Mouse (Mus musculus) liver, embryonic 11.5 days (tissue): ENCODE data around the gene Meis2. TPM values are rescaled to one million over a fixed set of nuclear protein-coding genes. Genes with fewer than 3 reads are reported as not detected.

Experiments
- ATAC-seq: fragments of 200-750 bp; cut with Nextera tagmentation; replicated peaks from 2 replicates; pipeline ENCODE4 v1.8.0; 2017; ENCODE audit warnings: moderate number of reproducible peaks, mild to moderate bottlenecking, moderate TSS enrichment, moderate library complexity; ENCODE audit not compliant: low FRiP score
- DNase-seq: peaks from one replicate; pipeline ENCODE4 v3.0.0-alpha.2; 2017; ENCODE audit warnings: low spot score
- H3K27ac ChIP-seq: fragments of 300-500 bp; sonication (generic); 2 replicates; pipeline ENCODE4 v1.5.1; 2014; ENCODE audit warnings: mild to moderate bottlenecking, low read depth, low read length, control low read depth
- H3K27me3 ChIP-seq: fragments of 300-500 bp; sonication (generic); replicated peaks from 2 replicates; pipeline ENCODE4 v1.6.1; 2014; ENCODE audit warnings: low read length, mixed read lengths; ENCODE audit not compliant: control insufficient read depth, insufficient read depth
- H3K36me3 ChIP-seq: fragments of 300-500 bp; sonication (generic); 2 replicates; pipeline ENCODE4 v1.6.1; 2014; ENCODE audit warnings: mild to moderate bottlenecking, low read length, moderate library complexity, mixed read lengths; ENCODE audit not compliant: control insufficient read depth, insufficient read depth
- H3K4me1 ChIP-seq: fragments of 300-500 bp; sonication (generic); replicated peaks from 2 replicates; pipeline ENCODE4 v1.6.1; 2014; ENCODE audit warnings: low read length, mixed read lengths; ENCODE audit not compliant: control insufficient read depth, insufficient read depth
- H3K4me2 ChIP-seq: fragments of 300-500 bp; sonication (generic); 2 replicates; pipeline ENCODE4 v1.6.1; 2014; ENCODE audit warnings: mild to moderate bottlenecking, control low read depth, moderate library complexity
- H3K4me3 ChIP-seq: fragments of 300-500 bp; sonication (generic); 2 replicates; pipeline ENCODE4 v1.5.1; 2014; ENCODE audit warnings: low read depth, low read length, control low read depth
- H3K9ac ChIP-seq: fragments of 300-500 bp; sonication (generic); 2 replicates; pipeline ENCODE4 v1.6.1; 2014; ENCODE audit warnings: low read depth, low read length, control low read depth
- H3K9me3 ChIP-seq: fragments of 300-500 bp; sonication (generic); 2 replicates; pipeline ENCODE4 v1.6.1; 2016; ENCODE audit warnings: low read length, inconsistent platforms, mixed read lengths; ENCODE audit not compliant: control insufficient read depth
- WGBS: fragments of 180-500 bp; shearing (Covaris S2); extraction: QIAGEN DNeasy Blood & Tissue Kit; methylation state at CpG from one replicate; pipeline ENCODE4 v1.1.7; 2014; 5-methylcytosine and 5-hydroxymethylcytosine counted together
- polyA plus RNA-seq: library from polyadenylated mRNA; unstranded; fragments of >200 nt; fragmentation: Nextera tagmentation; extraction: Ambion mirVana; gene quantifications from 2 replicates; pipeline ENCODE4 v1.2.1, GENCODE M21; 2014

The Meis2 gene
- polyA plus RNA-seq, 1 experiment from 2014 or later = 20.0 TPM

GRCm38 (mm10) chr2:115855511-115856400, 209.9 kb downstream of the Meis2 start:
- ATAC-seq (peak; percentile 77), DNase-seq (peak; percentile 72)
- Histone ChIP-seq H3K4me2 (peak overlapping the region; percentile 56), H3K4me1 (peaks cover 7% of the 10 kb centered on the region; the same call in 1 of the 2 replicates), H3K36me3 (no peaks in the 10 kb centered on the region), H3K9ac (no peak overlapping the region), H3K9me3 (no peaks in the 10 kb centered on the region), H3K27ac (no peak overlapping the region), H3K4me3 (peak overlapping the region; percentile 33; the same call in 1 of the 2 replicates), H3K27me3 (peaks cover 84% of the 10 kb centered on the region)
- WGBS = 1% methylated on average over 33 of the region's 33 CpGs

- Histone ChIP-seq H3K9me3 (no peaks in the 10 kb centered on the region), H3K27ac (no peak overlapping the region), H3K9ac (no peak overlapping the region), H3K27me3 (peaks cover 79% of the 10 kb centered on the region), H3K4me3 (0 out of 2 replicates have a peak overlapping the region, but pooled peaks have one; percentile 1), H3K36me3 (no peaks in the 10 kb centered on the region), H3K4me2 (peak overlapping the region; percentile 50), H3K4me1 (peaks cover 2% of the 10 kb centered on the region; the same call in 1 of the 2 replicates)
- no peak for DNase-seq
- ATAC-seq = no peak
- WGBS = 3% methylated on average over 25 of the region's 25 CpGs
Observed at GRCm38 (mm10) chr2:115854828-115855311, 210.8 kb downstream of the Meis2 start.

GRCm38 (mm10) chr2:115854007-115854827, 211.4 kb downstream of the Meis2 start:
- 7% methylated on average over 14 of the region's 14 CpGs for WGBS
- Histone ChIP-seq H3K4me3 (no peak overlapping the region), H3K9ac (no peak overlapping the region), H3K36me3 (no peaks in the 10 kb centered on the region), H3K27ac (no peak overlapping the region), H3K4me1 (peaks cover 2% of the 10 kb centered on the region; the same call in 1 of the 2 replicates), H3K4me2 (no peak overlapping the region; the same call in 1 of the 2 replicates), H3K9me3 (no peaks in the 10 kb centered on the region), H3K27me3 (peaks cover 73% of the 10 kb centered on the region)
- no peak for DNase-seq
- no peak for ATAC-seq

GRCm38 (mm10) chr2:115853221-115853620, 212.4 kb downstream of the Meis2 start:
- Histone ChIP-seq H3K4me3 (no peak overlapping the region), H3K4me2 (no peak overlapping the region), H3K27me3 (peaks cover 66% of the 10 kb centered on the region), H3K4me1 (peaks cover 2% of the 10 kb centered on the region; the same call in 1 of the 2 replicates), H3K9me3 (no peaks in the 10 kb centered on the region), H3K36me3 (no peaks in the 10 kb centered on the region), H3K27ac (no peak overlapping the region), H3K9ac (no peak overlapping the region)
- ATAC-seq (no peak), DNase-seq (no peak)
- 21% methylated on average over 4 of the region's 4 CpGs for WGBS

- Histone ChIP-seq H3K27me3 (peaks cover 60% of the 10 kb centered on the region), H3K4me2 (peak overlapping the region; percentile 40), H3K4me3 (0 out of 2 replicates have a peak overlapping the region, but pooled peaks have one; percentile 12), H3K27ac (no peak overlapping the region), H3K9ac (no peak overlapping the region), H3K9me3 (no peaks in the 10 kb centered on the region), H3K4me1 (peaks cover 2% of the 10 kb centered on the region; the same call in 1 of the 2 replicates), H3K36me3 (no peaks in the 10 kb centered on the region)
- 4% methylated on average over 22 of the region's 22 CpGs for WGBS
- ATAC-seq (no peak), DNase-seq (no peak)
Observed at GRCm38 (mm10) chr2:115852615-115853014, 213.0 kb downstream of the Meis2 start.

GRCm38 (mm10) chr2:115852109-115852508, 213.5 kb downstream of the Meis2 start:
- 38% methylated on average over 11 of the region's 11 CpGs for whole genome bisulfite sequencing
- DNase-seq (no peak), ATAC-seq (no peak)
- Histone ChIP-seq H3K27ac (no peak overlapping the region), H3K9me3 (no peaks in the 10 kb centered on the region), H3K36me3 (no peaks in the 10 kb centered on the region), H3K4me1 (peaks cover 2% of the 10 kb centered on the region; the same call in 1 of the 2 replicates), H3K4me3 (no peak overlapping the region), H3K4me2 (peak overlapping the region; percentile 40), H3K27me3 (peaks cover 55% of the 10 kb centered on the region), H3K9ac (no peak overlapping the region)

- peaks cover 51% of the 10 kb centered on the region for H3K27me3 ChIP-seq
- DNase-seq = no peak
- no peak overlapping the region for H3K4me3 ChIP-seq
Observed at GRCm38 (mm10) chr2:115850961-115851360, 214.7 kb downstream of the Meis2 start.

GRCm38 (mm10) chr2:115842821-115843220, 222.8 kb downstream of the Meis2 start:
- H3K4me3 ChIP-seq = no peak overlapping the region
- no peak overlapping the region for H3K9ac ChIP-seq
- no peaks in the 10 kb centered on the region for H3K27me3 ChIP-seq
- no peak overlapping the region for H3K4me2 ChIP-seq
- no peaks in the 10 kb centered on the region for H3K4me1 ChIP-seq
- DNase-seq (no peak), ATAC-seq (no peak)
- H3K27ac ChIP-seq = no peak overlapping the region
- no peaks in the 10 kb centered on the region for H3K9me3 ChIP-seq
- H3K36me3 ChIP-seq = no peaks in the 10 kb centered on the region

More at GRCm38 (mm10) chr2:115850961-115851360, 214.7 kb downstream of the Meis2 start:
- no peak overlapping the region for H3K4me2 ChIP-seq
- no peak for ATAC-seq
- no peak overlapping the region for H3K9ac ChIP-seq
- 50% methylated on average over 4 of the region's 4 CpGs for WGBS
- no peak overlapping the region for H3K27ac ChIP-seq
- H3K4me1 ChIP-seq = peaks cover 2% of the 10 kb centered on the region; the same call in 1 of the 2 replicates
- no peaks in the 10 kb centered on the region for H3K9me3 ChIP-seq
- no peaks in the 10 kb centered on the region for H3K36me3 ChIP-seq
